Mouse (Mus musculus) thymus, postnatal 14 days (tissue): ENCODE data around the gene Rab30.
A peak's percentile ranks its signal among the peaks of the same experiment; 100 is the strongest.

Experiments
- DNase-seq: peaks from one replicate; pipeline ENCODE4 v3.0.0; 2021

The Rab30 gene

DNA sequence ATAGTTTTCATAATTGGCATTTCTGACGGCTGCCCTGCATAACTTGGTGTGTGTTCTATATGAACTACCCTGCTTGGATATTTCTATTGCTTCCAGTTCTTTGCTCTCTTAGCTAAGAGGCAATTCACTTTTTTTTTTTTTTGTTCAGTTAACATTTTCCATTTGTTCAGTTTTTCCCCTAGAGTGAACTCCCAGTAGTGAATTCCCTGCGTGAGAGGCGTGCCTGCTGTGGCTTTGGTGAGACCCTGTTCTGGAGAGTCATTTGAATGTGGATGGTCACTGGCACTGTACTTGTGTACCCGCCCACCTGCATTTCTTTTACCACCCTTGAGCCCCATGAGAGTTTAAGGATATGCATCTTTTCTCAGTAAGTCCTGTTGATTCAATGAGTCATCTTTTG, 60.8 kb downstream of the Rab30 start:
- DNase-seq = no peak

DNA sequence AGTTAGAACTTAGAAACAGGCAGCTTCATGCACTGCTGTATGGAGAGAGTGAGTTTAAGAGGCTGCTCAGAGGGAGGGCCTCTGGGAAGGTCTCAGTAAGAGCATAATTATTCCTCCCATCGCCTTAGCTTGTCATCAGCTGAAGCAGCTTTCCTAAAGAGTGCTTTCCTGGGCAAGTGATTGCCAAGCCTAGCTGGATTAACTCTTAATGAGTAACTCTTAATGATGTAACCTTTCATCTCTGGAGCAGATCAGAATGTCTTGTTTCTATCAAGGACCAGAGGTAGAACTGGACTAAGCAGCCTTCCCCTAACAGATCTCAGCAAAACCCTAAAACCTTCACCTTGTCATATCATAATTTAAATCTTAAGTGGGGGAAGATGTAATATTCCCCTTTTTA, 61.8 kb downstream of the Rab30 start:
- DNase-seq = no peak

DNA sequence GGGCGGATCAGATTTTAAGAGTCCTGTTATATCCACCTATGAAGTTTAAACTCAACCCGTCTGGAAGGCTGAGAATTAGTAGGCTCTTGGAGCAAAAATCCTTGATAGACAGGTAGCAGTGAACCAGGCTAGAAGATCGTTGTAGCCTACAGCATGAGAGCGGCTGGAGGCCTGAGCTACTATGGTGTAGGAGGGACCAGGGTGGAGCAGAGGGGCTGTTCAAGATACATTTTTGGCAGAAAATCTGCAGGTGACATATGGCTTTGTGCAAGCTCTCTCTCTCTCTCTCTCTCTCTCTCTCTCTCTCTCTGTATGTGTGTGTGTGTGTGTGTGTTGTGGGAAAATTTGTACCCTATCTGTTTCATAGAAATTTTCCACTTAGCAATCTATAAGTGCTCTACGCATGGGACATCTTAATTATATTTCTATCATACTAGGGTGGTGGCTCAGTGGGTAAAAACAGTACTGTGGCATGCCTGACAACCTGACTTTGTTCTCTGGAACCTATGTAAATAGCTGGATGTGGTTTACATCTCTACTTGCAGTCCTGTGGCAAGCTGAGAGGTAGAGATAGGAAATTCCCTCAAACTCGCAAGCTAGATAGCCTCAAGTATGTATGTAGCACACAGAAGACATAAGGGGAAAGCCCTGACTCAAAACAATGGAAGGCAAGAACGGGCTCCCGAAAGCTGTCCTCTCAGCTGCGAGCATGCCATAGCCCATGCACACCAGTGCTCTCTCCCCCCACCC, 63.7 kb downstream of the Rab30 start:
- DNase-seq = no peak

DNA sequence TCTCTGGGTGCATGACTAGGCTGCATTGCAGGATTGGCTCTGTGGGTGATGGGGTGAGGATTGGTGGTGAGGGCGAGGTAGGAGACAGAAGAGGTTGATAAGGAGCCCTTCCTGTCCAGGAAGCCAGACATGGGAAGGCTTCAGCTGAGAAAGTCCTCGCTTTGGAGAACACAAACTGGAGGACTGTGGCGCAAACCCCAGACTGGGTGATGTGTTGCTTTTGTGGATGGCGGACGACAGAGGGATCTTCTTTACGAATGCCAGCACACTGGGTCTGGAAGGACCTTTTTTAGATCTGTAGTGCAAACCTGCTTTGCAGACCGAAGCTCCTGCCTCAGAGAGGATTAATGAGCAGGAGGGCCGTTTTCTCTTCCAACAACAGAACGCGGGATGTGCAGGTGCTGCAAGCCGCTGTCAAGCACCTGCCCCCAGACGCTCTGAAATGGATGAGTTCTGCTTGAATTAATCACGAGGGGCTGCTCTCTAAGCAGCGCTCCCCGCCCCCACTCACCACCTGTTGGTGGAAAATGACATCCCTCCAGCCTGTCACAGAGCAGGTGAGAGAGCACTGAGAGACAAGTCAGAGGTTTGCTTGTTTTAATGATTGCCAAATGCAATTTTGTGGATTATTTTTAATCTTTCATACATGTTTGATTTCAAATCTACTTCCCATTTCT, 65.2 kb downstream of the Rab30 start:
- DNase-seq = peak; percentile 11

DNA sequence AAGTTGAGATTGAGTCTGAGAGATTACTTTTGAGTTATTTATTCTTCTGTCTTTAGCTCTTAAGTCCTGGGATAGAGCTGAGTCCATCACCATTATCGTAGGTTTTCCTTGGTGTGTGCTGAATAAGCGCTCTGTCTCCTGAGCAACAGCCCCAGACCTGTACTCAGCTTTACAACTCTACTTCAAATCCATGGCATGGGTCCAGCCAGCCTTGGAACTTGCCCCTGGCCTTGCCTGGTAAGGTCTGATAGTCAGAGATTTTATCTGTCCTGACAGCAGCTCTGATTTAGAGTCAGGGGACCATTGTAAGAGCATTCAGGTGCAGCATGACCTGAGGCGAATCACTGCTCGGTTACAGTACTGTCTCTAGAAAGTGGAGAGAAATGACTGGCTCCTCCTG, 66.1 kb downstream of the Rab30 start:
- DNase-seq = no peak

DNA sequence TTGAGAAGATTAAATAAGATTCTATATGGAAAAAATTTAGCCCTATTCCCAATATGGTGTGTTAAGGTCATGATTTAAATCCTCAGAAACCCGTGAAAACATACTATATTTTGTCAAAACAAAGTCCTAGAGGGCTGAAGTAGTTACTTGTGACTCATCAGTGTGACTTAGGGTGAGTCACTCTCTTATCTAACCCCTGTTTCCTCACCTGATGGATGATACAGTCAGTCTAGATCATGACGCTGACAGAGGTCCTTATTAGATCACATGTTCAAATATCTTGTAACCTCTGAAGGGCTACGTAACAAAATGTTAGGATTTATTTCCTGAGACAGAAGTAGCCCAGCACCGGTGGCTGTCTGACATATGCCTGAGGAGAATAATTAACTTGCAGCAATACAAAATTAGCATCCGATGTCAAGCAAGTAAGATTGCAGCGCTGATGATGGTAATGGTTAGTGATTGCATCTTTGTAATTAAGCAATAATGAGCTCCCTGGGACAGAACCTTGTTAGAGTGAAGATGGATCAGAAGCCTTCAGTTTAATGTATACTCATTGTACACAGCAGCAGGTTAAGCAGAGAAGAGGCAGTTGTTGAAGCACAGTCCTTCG, 70.4 kb downstream of the Rab30 start:
- DNase-seq = no peak

DNA sequence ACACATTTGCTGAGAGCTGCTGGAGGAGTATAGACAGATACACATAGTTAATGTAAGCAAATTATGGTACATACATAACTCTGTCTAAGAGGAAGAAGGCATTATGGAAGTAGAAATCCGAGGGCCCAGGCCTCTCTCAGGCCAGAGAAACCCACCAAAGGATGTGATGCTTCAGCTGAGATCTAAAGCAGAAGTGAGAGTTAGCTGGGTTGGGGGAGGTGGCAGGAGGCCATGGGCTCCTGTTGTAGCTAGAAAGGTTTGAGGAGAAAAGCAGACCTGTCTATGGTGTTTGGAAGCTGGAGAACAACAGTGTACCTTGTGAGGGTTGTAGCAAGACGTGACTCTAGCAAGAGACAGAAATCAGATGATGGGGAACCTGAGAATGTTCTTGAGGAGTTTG, 75.8 kb downstream of the Rab30 start:
- DNase-seq = no peak

DNA sequence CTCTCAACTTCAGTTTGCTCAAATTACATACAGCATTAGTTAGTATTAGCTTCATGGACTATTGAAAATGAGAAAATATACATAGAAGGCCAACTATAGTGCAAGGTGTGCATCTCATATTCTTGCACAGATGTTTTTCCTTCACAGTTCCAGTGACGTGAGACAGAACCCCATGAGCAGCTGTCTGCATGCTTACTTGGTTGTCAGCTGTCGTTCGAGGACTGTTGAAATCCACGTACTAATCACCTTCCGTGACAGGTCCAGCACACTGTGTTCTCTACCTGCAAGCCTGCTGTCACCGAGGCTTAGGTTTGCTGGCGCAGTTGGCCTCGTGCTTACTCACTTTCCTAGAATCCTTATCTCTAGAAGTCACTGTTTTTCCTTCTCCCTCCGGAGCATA, 76.5 kb downstream of the Rab30 start:
- no peak for DNase-seq

DNA sequence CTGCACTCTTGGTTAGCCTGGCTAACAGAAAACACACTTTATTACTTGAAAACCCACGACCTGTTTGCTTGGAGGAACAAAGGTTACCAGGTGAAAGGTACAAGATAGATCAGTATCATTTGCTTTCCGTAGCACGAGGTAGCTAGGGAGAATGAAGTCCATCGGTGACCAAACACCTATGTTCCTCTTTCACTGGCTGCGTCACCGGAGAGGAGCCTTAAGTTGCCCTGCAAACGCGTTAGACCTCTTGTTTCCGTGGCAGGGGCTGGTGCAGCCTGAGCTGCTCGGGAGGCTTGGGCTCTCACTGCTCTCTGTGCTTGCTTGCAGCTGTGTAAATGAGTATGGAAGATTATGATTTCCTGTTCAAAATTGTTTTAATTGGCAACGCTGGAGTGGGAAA, 78.3 kb downstream of the Rab30 start:
- no peak for DNase-seq

DNA sequence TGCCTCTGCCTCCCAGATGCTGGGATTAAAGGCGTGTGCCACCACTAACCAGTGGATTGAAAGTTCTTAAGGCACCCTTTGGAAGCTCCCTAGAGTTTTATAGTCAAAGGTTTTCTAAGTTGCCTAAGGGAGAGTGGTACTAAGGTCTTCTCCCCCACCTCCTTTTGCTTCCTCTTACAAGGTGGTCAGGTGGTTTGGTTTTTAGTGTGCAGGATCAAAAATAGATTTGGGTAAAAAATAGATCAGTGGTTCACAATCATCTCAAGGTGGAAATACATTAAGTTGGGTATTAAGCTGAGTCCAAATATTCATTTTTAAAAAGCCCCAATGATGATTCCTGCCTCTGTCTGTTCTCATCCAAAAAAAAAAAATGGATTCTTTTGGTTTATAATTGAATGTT, 79.0 kb downstream of the Rab30 start:
- DNase-seq = no peak

DNA sequence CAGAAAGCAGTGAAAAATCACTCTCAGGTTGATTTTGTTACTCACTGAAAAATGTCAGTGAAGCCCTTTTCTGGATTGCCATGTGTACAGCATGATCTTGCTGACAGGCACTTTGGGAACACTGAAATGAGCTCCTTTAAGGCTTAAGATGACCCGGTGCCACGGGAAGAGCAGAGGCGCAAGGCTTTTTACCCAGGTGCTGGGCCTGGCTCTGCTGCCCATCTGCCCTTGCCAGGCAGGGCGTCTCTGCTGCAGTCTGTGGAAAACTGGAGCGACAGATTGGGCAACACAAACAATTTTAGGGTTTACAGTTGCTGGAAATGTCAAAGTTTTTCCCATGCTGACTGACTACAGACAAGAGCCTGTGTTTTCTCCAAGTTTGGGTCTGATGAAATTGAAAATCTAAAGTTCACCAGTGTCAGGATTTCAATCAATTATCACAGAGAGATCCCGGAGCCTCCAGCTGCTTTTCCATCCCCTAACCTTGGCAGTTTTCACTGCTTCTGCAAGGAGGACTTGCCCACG, 79.6 kb downstream of the Rab30 start:
- no peak for DNase-seq

DNA sequence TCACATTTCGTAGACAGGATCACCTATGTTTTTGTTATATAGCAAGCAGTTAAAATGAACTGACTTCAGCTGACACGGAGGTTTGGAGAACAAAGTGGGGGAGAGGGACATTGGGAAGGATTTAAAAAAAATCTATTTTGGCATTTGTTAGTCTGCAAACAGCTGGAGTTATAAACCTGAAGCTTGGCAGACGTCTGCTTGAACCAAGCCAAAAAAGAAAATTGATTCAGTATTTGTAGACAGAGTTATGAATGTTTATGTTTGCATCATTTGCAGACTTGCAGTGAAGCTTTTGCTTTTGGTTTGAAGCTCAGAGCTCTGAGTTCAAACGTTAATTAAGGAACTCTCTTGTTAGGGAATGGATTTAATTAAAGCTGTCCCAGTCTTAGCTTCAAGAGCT, 80.5 kb downstream of the Rab30 start:
- DNase-seq = no peak

DNA sequence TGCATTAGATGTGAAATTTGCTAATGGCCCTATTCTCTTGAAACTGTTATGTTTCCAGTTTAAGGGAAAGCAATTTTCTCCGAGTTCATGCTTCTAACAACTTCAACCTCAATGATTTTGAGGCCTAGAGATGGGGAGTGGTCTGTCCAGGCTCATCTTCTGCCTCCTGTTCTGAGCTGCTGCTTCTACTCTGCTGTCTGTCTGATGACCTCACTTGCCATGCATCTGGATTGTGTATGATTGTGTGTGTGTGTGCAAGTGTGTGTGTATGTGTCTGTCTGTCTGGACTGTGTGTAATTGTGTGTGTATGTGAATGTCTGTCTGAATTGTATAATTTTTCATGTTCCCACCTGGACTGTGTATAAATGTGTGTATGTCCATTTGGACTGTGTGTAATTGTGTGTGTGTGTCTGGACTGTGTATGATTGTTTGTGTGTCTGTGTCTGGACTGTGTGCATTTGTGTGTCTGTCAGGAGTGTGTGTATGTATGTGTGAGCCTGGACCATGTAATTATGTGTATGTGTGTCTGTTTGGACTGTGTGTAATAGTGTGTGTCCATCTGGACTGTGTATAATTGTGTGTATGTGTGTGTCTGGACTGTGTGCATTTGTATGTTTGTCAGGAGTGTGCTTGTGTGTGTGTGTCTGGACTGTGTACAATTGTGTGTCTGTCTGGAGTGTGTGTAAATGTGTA, 81.2 kb downstream of the Rab30 start:
- no peak for DNase-seq

DNA sequence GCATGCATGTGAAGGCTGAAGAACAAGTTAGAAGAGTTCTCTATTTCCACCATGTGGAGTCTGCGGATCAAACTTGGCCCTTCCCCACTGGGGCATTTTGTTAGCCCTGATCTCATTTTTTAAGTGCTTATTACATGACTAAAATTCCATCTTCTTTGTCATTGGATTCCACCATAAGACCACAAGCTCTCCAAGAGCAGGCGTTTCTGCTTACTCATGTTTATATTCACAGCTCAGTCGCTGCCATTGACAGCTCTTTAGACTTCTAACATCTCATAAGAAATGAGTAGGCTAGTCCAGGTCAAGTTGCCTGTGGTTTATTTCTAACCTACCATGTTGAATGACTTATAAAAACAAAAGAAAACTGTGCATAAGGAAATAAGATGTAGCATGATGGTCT, 84.8 kb downstream of the Rab30 start:
- no peak for DNase-seq

DNA sequence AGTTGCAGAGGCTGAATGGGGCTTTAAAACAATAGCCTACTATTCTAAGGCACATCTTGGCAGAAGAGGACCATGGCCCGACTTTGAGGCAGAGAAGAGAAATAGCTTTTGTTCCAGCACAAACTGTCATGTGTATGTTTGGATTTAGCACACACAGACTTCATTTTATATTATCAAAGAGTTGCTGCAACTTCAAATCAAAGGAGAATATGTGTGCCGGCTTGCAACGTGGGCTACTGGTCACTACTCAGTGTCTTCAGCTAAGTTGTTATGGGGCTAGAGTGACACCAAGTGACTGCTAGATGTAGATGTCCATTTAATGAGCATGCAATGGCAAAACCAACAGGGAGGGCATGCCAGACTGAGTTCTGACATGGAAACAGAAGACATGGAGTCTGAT, 86.6 kb downstream of the Rab30 start:
- no peak for DNase-seq

DNA sequence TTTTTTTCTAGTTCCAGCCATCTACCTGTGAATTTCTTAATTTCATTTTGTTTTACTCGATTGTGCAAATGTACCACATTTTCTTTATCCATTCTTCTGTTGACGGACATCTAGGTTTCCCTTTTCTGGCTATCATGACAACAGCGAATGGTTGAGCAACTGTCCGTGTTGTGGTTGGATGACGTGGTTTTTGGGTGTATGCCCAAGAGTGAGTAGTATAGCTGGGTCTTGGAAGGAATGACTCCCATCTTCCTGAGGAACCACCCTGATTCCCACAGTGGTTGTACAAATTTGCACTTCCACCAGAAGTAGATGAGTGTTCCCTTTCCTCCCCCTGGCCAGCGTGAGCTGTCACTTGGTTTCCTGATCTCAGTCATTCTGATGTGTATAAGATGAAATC, 91.0 kb downstream of the Rab30 start:
- DNase-seq = no peak

DNA sequence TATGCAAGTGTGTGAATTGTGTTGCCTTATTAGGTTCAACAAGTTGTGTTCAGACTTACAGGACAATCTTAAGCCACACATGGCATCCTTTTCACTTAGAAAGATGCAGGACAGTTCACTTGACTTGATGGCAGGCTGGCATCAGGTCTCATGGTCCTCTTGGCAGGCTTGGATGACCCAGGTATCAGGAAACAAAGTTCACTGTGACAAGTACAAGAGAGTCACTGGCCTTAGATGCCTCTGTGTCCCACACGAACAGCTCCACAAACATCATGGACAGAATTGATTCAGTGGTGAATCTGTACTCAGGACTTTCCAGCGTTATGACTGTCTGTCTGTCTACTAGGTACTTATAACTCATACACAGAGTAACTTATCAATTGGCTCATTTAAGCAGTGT, 93.0 kb downstream of the Rab30 start:
- no peak for DNase-seq

DNA sequence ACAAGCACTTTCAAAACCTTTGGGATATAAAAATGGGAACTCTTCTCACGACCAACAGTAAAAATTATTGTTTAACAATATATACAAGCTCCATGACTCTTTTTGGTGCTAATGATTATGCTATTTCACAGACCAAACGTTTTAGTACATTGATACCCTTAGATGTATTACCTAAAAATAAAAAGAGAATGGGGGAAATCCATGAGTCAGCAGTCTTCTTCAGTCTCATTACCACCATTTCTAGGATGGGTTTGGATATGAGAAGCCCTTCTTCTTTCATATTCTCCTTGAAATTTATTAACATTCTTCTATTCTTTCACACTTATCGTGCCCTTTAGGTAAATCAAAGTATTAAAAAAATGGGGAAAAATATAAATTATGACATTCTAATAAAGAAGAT, 95.0 kb downstream of the Rab30 start:
- no peak for DNase-seq

DNA sequence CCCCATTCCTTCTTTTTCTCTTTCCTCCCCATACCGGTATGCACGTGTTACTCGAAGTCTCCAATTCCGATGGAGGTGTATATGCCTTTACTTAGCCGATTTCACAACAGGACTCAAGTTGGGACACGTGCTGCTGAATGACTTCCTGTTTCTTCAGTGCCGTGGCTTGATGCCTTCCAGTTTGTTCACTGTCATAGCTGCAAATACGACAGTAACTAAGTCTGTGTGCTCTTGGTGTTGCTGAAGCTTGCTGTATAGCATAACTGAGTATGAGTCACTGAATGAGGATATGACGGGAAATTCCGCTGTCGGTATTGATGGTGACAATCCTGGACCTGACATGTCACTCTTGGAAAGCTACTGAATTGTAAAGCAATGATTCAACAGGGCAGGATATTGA, 95.8 kb downstream of the Rab30 start:
- DNase-seq = no peak

DNA sequence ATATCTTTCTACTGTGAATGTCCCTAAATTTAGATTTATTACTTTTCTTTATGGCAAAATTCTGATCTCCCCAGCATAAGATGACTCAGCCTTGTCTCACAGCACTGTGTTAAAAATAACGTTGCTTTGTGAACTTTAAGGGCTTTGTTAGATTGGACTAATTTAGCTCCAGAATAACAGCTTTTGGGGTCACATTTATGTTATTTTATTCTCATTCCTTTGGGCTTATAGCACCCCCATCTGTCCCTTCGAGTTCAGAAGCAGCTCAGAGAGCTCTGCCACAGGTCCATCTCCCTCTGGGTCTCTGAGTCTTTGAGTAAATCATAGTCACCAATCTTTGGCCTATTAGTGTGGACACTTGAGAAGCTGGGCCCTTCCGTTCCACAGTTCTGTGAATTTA, 96.5 kb downstream of the Rab30 start:
- no peak for DNase-seq

DNA sequence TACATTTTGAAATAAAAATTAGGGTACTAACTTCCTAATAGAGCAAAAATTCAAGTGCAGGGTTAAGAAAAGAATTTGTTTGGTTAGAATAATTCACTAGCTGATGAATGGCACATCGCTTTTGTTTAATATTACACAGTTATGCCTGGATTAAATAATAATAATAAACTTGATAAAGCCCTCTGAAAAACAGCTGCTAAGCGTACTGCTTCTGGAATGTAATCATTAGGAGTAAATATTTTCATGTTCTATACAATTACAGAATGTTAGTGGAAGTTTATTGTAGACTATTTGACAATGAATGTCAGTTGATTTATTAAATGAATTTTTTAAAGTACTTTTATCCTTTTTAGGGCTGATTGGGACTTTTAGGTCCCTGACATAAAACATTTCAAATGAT, 100.9 kb downstream of the Rab30 start:
- no peak for DNase-seq

DNA sequence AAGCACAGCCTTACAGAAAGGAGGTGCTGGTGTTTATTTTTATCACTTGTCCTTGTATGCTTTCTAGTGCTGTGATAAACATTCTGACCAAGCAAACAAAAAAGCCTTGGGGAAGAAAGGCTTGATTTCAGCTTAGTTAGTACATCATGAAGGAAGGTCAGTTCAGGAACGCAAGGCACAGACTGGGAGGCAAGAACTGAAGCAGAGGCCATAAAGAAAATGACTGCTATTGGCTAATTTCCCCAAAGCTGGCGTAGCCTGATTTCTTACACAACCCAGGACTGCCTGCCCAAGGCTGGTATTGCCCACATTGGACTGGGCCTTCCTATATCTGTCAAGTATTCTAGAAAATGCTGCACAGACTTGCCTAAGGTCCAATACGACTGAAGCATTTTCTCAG, 106.8 kb downstream of the Rab30 start:
- no peak for DNase-seq

DNA sequence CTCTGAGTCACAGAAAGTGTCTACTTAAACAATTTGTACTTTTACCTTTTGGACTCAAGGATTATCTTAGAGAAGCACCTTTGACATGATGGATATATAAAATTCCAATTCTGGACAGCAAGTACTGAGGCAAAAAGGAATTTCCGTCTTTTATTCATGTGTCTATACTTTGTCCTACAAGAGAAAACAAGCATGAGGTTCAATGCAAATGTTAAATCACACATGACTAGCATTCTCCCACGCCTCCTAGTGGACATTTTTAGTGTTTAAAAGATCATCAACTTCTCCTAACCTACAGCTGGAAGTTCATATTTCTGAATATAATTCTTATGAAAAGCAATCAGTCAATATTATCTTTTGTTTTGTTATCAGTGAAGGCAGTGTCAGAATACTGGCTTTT, 125.1 kb downstream of the Rab30 start:
- DNase-seq = peak; percentile 20

DNA sequence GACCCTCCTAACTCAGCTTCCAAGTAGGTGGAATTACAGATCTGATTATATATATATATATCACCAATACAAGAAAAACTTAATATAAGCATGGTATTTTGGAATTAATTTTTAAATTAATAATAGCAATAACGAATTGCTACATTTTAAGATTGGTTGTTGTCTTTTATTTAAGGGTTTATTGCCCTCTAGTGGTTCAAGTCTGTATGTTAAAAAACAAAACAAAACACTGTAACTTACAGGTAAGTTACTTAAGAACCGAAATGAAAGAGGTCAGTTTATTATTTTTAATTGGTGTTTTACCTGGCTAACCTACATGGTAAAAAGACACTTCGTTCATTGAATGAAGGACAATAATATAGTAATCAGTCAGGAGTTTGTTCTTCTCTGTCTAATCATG, 128.8 kb downstream of the Rab30 start:
- DNase-seq = no peak
